Mouse (Mus musculus): ENCODE measurements at regions not wholly inside any gene's neighbourhood (a gene's known extent, or its start where the extent isn't known, plus 50 kb on each side); places are given as distances from the start of the nearest gene placed in this dataset.

GRCm38 (mm10) chr1:34749161-34750040, 93.5 kb downstream of the Fam168b start:
- Histone ChIP-seq H3K27me3 (peaks cover 17% of the 10 kb centered on the region; the same call in 1 of the 2 replicates), H3K9me3 (no peaks in the 10 kb centered on the region), H3K4me2 (replicated peaks) (peak overlapping the region; percentile 98), H3K4me3 (peak overlapping the region; percentile 89), H3K4me1 (peaks cover 20% of the 10 kb centered on the region), H3K36me3 (no peaks in the 10 kb centered on the region), H3K27ac (replicated peaks) (no peak overlapping the region), H3K9ac (replicated peaks) (no peak overlapping the region; the same call in 1 of the 2 replicates)
- WGBS: 9% methylated on average over 14 of the region's 14 CpGs
- ATAC-seq (replicated peaks): peak; percentile 14; the same call in 1 of the 2 replicates

DNA sequence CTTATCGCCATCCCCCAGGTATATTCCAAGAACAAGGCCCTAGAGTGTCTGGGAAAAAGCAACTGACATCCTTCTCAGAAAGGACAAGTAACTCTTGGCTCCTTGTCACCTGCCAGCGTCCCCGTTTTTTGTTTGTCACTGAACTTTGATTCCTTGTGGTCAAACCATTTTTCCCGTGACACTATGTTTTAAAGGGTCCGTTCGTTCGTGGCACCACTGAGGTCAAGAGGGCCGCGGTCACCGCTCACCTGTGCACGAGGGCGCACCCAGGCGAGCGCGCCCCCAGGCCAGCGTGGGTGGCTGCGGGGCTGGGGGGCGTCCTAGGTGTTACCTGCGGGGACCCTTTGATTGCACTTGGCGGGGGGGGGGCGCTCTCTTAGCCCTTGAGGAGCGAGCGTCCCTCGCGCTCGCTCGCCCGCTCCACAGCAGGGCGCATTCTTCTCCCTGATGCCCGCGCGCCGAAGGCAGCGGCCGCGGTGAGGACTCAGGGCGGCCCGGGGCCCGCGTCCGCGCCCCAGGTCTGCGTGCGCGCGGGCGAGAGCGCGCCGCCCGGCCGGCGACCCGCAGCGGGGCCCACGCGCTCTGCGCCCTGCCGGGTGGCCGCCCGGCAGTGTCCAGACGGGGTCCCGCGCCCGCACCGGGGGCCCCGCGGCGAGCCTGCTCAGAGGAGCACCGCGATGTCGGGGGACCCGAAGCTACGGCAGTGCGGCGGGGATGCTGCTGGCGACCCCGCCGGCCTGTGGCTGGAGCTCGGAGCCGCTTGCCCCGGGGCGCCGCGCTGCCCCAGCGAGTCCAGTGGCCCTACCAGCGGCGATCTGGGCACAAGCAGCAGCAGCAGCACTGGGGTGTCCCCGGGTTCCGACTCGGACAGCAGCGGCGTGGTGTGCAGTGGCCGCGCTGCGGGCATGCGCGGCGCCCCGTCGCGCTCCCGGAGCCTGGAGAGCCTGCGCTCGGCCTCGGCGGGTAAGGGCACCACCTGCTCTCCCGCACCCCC, 92.5 kb downstream of the Fam168b start:
- H3K9me3 ChIP-seq: no peaks in the 10 kb centered on the region
- no peaks in the 10 kb centered on the region for H3K36me3 ChIP-seq
- H3K27me3 ChIP-seq: peaks cover 17% of the 10 kb centered on the region; the same call in 1 of the 2 replicates
- H3K4me1 ChIP-seq: peaks cover 20% of the 10 kb centered on the region
- peak overlapping the region; percentile 89 for H3K4me3 ChIP-seq
- 0 out of 2 replicates have a peak overlapping the region, but pooled peaks have one; percentile 5 for H3K27ac ChIP-seq (replicated peaks)
- H3K9ac ChIP-seq (replicated peaks): peak overlapping the region; percentile 84
- WGBS: under 1% methylated on average over 74 of the region's 108 CpGs
- H3K4me2 ChIP-seq (replicated peaks): peak overlapping the region; percentile 98
- peak; percentile 73 for ATAC-seq (replicated peaks)

- WGBS: 5% methylated on average over 6 of the region's 6 CpGs
- no peaks in the 10 kb centered on the region for H3K9me3 ChIP-seq
- H3K27me3 ChIP-seq: peaks cover 17% of the 10 kb centered on the region; the same call in 1 of the 2 replicates
- H3K4me3 ChIP-seq: peak overlapping the region; percentile 89
- peak overlapping the region; percentile 84 for H3K9ac ChIP-seq (replicated peaks)
- no peaks in the 10 kb centered on the region for H3K36me3 ChIP-seq
- peak overlapping the region; percentile 98 for H3K4me2 ChIP-seq (replicated peaks)
- peak; percentile 10; the same call in 1 of the 2 replicates for ATAC-seq (replicated peaks)
- no peak overlapping the region for H3K27ac ChIP-seq (replicated peaks)
- H3K4me1 ChIP-seq: peaks cover 20% of the 10 kb centered on the region
Observed at GRCm38 (mm10) chr1:34751128-34751527, 91.7 kb downstream of the Fam168b start.

GRCm38 (mm10) chr1:34753581-34753980, 89.3 kb downstream of the Fam168b start:
- ATAC-seq (replicated peaks): no peak
- WGBS: 54% methylated on average over 5 of the region's 5 CpGs
- H3K4me1 ChIP-seq: peaks cover 20% of the 10 kb centered on the region
- H3K4me2 ChIP-seq (replicated peaks): no peak overlapping the region
- H3K9ac ChIP-seq (replicated peaks): no peak overlapping the region
- no peak overlapping the region for H3K27ac ChIP-seq (replicated peaks)
- no peak overlapping the region for H3K4me3 ChIP-seq
- peaks cover 17% of the 10 kb centered on the region; the same call in 1 of the 2 replicates for H3K27me3 ChIP-seq
- no peaks in the 10 kb centered on the region for H3K36me3 ChIP-seq
- H3K9me3 ChIP-seq: no peaks in the 10 kb centered on the region

DNA sequence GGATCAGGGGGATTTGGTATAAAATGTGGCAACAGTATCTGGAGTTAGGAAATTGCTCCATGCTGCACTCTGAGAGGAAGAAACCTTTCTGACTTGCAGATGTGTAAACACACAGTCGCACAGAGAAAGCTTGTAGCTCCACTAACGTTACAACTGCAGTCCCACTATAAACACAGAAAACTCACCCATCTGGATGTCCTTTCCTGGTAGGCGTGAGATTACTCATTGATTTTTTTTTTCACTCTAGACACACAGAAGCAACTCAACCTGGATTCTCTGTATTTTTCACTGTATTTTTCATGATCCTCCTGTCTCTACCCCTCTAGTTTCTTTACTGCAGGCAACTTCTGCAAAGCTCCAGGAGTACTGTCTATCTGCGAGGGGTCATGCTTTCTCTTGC, 82.3 kb downstream of the Fam168b start:
- WGBS: 80% methylated on average over 4 of the region's 4 CpGs
- no peak overlapping the region for H3K9ac ChIP-seq (replicated peaks)
- no peak overlapping the region for H3K27ac ChIP-seq (replicated peaks)
- no peak for ATAC-seq (replicated peaks)
- no peaks in the 10 kb centered on the region for H3K4me1 ChIP-seq
- H3K36me3 ChIP-seq: no peaks in the 10 kb centered on the region
- H3K9me3 ChIP-seq: no peaks in the 10 kb centered on the region
- H3K4me2 ChIP-seq (replicated peaks): no peak overlapping the region
- no peak overlapping the region for H3K4me3 ChIP-seq
- no peaks in the 10 kb centered on the region for H3K27me3 ChIP-seq

GRCm38 (mm10) chr1:34761436-34761835, 81.4 kb downstream of the Fam168b start:
- Histone ChIP-seq H3K4me3 (no peak overlapping the region), H3K36me3 (no peaks in the 10 kb centered on the region), H3K27me3 (no peaks in the 10 kb centered on the region), H3K4me2 (replicated peaks) (no peak overlapping the region), H3K9ac (replicated peaks) (no peak overlapping the region), H3K4me1 (no peaks in the 10 kb centered on the region), H3K27ac (replicated peaks) (no peak overlapping the region), H3K9me3 (no peaks in the 10 kb centered on the region)
- ATAC-seq (replicated peaks): no peak

DNA sequence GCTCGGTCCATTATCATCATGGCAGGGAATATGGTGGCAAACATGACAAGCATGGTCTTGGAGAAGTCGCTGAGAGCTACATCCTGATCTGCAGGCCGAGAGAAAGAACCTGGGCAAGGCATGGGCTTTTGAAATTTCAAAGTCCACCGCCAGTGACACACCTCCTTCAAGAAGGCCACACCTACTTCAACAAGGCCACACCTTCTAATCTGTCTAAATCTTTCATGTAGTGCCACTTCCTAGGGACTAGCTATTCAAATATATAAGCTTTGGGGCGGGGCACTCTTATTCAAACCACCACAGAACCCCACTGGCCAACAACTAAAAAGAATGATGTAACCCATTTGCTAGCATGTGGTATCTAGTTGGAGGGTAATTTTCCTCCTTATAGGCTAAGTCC, 81.0 kb downstream of the Fam168b start:
- Histone ChIP-seq H3K4me1 (no peaks in the 10 kb centered on the region), H3K27ac (replicated peaks) (no peak overlapping the region), H3K4me2 (replicated peaks) (no peak overlapping the region), H3K4me3 (no peak overlapping the region), H3K27me3 (no peaks in the 10 kb centered on the region), H3K36me3 (no peaks in the 10 kb centered on the region), H3K9me3 (no peaks in the 10 kb centered on the region), H3K9ac (replicated peaks) (no peak overlapping the region)
- WGBS: 89% methylated on average over 5 of the region's 5 CpGs
- no peak for ATAC-seq (replicated peaks)
